Mouse (Mus musculus): ENCODE results near the gene Zfp536. TPM values are rescaled to one million over a fixed set of nuclear protein-coding genes. Genes with fewer than 3 reads are reported as not detected.

Gene Zfp536
- total RNA-seq, 2 experiments from 2014 or later = 43.9 to 50.6 TPM

- no peak for DNase-seq
These were observed 309.2 kb downstream of the Zfp536 start for GRCm38 (mm10) chr7:37464186-37464721.

- DNase-seq = no peak
These were observed 325.9 kb downstream of the Zfp536 start for GRCm38 (mm10) chr7:37447523-37447922.

GRCm38 (mm10) chr7:37439912-37440311 is 333.5 kb downstream of the Zfp536 start:
- DNase-seq = no peak

- no peak for DNase-seq
These were observed 334.2 kb downstream of the Zfp536 start for GRCm38 (mm10) chr7:37439117-37439844.

- DNase-seq = no peak
These were observed 335.6 kb downstream of the Zfp536 start for GRCm38 (mm10) chr7:37437887-37438286.

GRCm38 (mm10) chr7:37433156-37433555 is 340.3 kb downstream of the Zfp536 start:
- no peak for DNase-seq

GRCm38 (mm10) chr7:37431471-37431870 is 342.0 kb downstream of the Zfp536 start:
- no peak for DNase-seq

GRCm38 (mm10) chr7:37426061-37426460 is 347.4 kb downstream of the Zfp536 start:
- no peak for DNase-seq

- DNase-seq = peak; percentile 38 to 48
These were observed 350.5 kb downstream of the Zfp536 start for GRCm38 (mm10) chr7:37422966-37423365.

Other genes starting within 250 kb of the Zfp536 start
- gene Uri1, start 249.9 kb upstream of the Zfp536 start, total RNA-seq (2021) = 10 to 100 TPM; 31.2 to 33.4 TPM

All from layer of hippocampus, postnatal 36 days (tissue).